Mouse (Mus musculus) embryonic facial prominence, embryonic 14.5 days (tissue): ENCODE data around the gene Bspry. TPM values are rescaled to one million over a fixed set of nuclear protein-coding genes. Genes with fewer than 3 reads are reported as not detected.

Source experiments
- ATAC-seq: fragments of 200-750 bp; cut with Nextera tagmentation; 2 replicates; pipeline ENCODE4 v1.8.0; 2017; ENCODE audit warnings: low read depth, moderate number of reproducible peaks, moderate TSS enrichment
- DNase-seq: peaks from one replicate; pipeline ENCODE4 v3.0.0-alpha.2; 2015; ENCODE audit warnings: low spot score
- H3K27ac ChIP-seq: fragments of 300-500 bp; sonication (generic); replicated peaks from 2 replicates; pipeline ENCODE4 v1.5.1; 2014; ENCODE audit warnings: low read depth, mild to moderate bottlenecking, low read length, moderate library complexity
- H3K27me3 ChIP-seq: fragments of 300-500 bp; sonication (generic); replicated peaks from 2 replicates; pipeline ENCODE4 v1.6.1; 2014; ENCODE audit warnings: low read length; ENCODE audit not compliant: control insufficient read depth, insufficient read depth
- H3K36me3 ChIP-seq: fragments of 300-500 bp; sonication (generic); 2 replicates; pipeline ENCODE4 v1.6.1; 2014; ENCODE audit warnings: low read length, mixed read lengths; ENCODE audit not compliant: control insufficient read depth, insufficient read depth
- H3K4me1 ChIP-seq: fragments of 300-500 bp; sonication (generic); 2 replicates; pipeline ENCODE4 v1.6.1; 2014; ENCODE audit warnings: antibody characterized with exemption, low read length; ENCODE audit not compliant: control insufficient read depth, insufficient read depth
- H3K4me2 ChIP-seq: fragments of 300-500 bp; sonication (generic); 2 replicates; pipeline ENCODE4 v1.6.1; 2014; ENCODE audit warnings: low read depth, mild to moderate bottlenecking, low read length, moderate library complexity, mixed read lengths
- H3K4me3 ChIP-seq: fragments of 300-500 bp; sonication (generic); 2 replicates; pipeline ENCODE4 v1.5.1; 2014; ENCODE audit warnings: low read depth, mild to moderate bottlenecking, low read length
- H3K9ac ChIP-seq: fragments of 300-500 bp; sonication (generic); 2 replicates; pipeline ENCODE4 v1.6.1; 2014; ENCODE audit warnings: low read depth, mild to moderate bottlenecking, low read length, moderate library complexity, mixed read lengths
- H3K9me3 ChIP-seq: fragments of 300-500 bp; sonication (generic); 2 replicates; pipeline ENCODE4 v1.6.1; 2016; ENCODE audit warnings: low read length; ENCODE audit not compliant: control insufficient read depth
- WGBS: fragments of 180-500 bp; shearing (Covaris S2); extraction: QIAGEN DNeasy Blood & Tissue Kit; methylation state at CpG from one replicate; pipeline ENCODE4 v1.1.7; 2014; 5-methylcytosine and 5-hydroxymethylcytosine counted together
- polyA plus RNA-seq: library from polyadenylated mRNA; unstranded; fragments of >200 nt; fragmentation: Nextera tagmentation; extraction: Ambion mirVana; gene quantifications from 2 replicates; pipeline ENCODE4 v1.2.1, GENCODE M21; 2014

Bspry gene
- polyA plus RNA-seq, 1 experiment from 2014 or later = 8.7 TPM

GRCm38 (mm10) chr4:62516079-62516478 is 36.2 kb downstream of the Bspry start:
- Histone ChIP-seq H3K36me3 (peaks cover 28% of the 10 kb centered on the region), H3K4me2 (no peak overlapping the region), H3K27me3 (no peaks in the 10 kb centered on the region), H3K9me3 (no peaks in the 10 kb centered on the region), H3K4me3 (no peak overlapping the region), H3K9ac (no peak overlapping the region), H3K27ac (no peak overlapping the region), H3K4me1 (peaks cover 29% of the 10 kb centered on the region)
- DNase-seq = no peak
- no peak for ATAC-seq
- WGBS = 39% methylated on average over 2 of the region's 2 CpGs

- WGBS = 84% methylated on average over 1 of the region's 1 CpGs
- no peaks in the 10 kb centered on the region for H3K9me3 ChIP-seq
- ATAC-seq (no peak), DNase-seq (no peak)
- H3K4me1 ChIP-seq = peaks cover 29% of the 10 kb centered on the region
- no peak overlapping the region; the same call in 1 of the 2 replicates for H3K27ac ChIP-seq
- H3K36me3 ChIP-seq = peaks cover 23% of the 10 kb centered on the region
- no peak overlapping the region for H3K9ac ChIP-seq
- no peak overlapping the region for H3K4me2 ChIP-seq
- no peak overlapping the region for H3K4me3 ChIP-seq
- no peaks in the 10 kb centered on the region for H3K27me3 ChIP-seq
Observed at GRCm38 (mm10) chr4:62516579-62516978, 36.7 kb downstream of the Bspry start.

- no peak for DNase-seq
- Histone ChIP-seq H3K4me2 (no peak overlapping the region), H3K27ac (no peak overlapping the region), H3K27me3 (no peaks in the 10 kb centered on the region), H3K9ac (no peak overlapping the region), H3K9me3 (no peaks in the 10 kb centered on the region), H3K4me3 (no peak overlapping the region), H3K36me3 (peaks cover 19% of the 10 kb centered on the region), H3K4me1 (peaks cover 29% of the 10 kb centered on the region)
- ATAC-seq = no peak
- 78% methylated on average over 8 of the region's 8 CpGs for WGBS
Observed at GRCm38 (mm10) chr4:62517046-62517445, 37.2 kb downstream of the Bspry start.

DNA sequence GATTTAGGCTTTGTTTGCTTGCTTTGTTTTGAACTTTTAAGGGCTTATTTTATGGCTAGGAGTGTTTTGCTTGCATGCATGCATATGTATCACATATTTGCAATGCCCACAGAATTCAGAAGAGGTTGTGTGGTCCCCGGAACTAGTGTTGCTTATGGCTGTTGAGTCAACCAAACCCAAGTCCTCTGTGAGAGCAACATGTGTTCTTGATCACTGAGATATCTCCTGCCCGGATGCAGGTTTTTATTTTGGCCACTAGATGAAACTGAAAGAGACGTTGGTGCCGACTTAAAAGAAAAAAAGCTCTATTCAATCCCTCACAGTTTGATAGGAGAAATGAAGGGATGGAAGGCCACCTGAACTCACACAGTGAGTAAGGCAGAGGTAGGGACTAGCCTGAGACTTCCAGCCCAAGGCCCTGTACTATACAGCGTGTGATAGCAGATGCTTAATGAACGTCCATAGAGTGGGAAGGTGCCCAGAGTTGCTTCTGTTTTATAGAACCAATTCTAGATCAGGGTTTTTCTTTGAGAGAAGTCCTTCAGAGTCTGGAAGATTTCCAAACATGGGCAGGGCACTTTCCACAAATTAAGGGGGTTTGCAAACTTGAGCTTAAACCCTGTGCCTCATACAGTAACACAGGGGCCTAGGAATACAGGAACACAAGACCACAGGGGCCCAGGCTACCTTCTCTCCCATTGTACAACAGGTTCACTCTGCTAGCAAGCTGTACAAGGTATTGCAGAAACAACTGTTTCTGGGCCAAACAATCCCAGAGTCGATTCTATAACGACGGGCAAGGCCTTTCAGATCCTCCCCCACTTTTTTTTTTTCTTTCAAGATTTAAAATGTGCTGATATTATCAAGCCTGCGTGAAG is 37.9 kb downstream of the Bspry start:
- Histone ChIP-seq H3K27ac (peak overlapping the region; percentile 2; the same call in 1 of the 2 replicates), H3K9me3 (no peaks in the 10 kb centered on the region), H3K9ac (peak overlapping the region; percentile 77; the same call in 1 of the 2 replicates), H3K4me1 (peaks cover 29% of the 10 kb centered on the region), H3K36me3 (peaks cover 14% of the 10 kb centered on the region), H3K4me2 (peak overlapping the region; percentile 73), H3K27me3 (no peaks in the 10 kb centered on the region), H3K4me3 (0 out of 2 replicates have a peak overlapping the region, but pooled peaks have one; percentile 67)
- WGBS = 59% methylated on average over 10 of the region's 10 CpGs
- ATAC-seq (no peak), DNase-seq (no peak)

DNA sequence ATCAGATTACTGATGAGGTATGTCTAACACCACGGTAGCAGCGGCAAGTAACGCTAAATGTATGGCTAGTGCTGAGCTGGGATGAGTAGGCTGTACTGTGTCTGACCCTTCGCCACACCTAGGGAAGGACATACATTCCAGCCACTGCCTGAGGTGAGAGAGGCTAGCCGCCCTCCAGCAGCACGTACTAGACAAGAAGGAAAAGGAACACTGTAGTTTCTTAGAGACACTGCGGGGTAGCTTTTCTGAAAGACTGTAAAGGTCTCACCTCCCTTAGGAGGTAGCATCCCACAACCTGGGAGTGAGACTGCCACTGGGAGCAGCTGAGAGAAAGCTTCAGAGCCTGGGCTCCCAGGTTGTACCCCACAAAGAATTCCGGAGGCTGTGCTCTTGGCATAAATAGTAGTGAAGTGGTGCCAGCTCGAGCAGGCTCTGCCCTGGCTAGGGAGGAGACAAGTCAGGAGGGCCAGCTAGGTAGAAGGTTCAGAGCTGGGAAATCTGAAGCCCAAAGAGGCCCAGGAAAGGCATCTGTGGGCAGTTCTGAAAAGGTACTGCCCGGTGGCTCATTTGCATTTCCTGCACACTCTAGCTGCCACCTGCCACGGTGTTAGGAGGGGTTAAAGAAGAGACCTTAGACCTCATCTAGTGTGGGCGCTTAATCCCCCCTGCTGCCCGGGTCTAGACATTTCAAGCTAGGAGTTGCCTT is 38.7 kb downstream of the Bspry start:
- Histone ChIP-seq H3K27me3 (no peaks in the 10 kb centered on the region), H3K9me3 (no peaks in the 10 kb centered on the region), H3K4me1 (peaks cover 29% of the 10 kb centered on the region), H3K4me3 (peak overlapping the region; percentile 67), H3K4me2 (peak overlapping the region; percentile 73), H3K27ac (peak overlapping the region; percentile 86), H3K9ac (peak overlapping the region; percentile 77), H3K36me3 (peaks cover 14% of the 10 kb centered on the region)
- 39% methylated on average over 13 of the region's 13 CpGs for WGBS
- no peak for DNase-seq
- peak; percentile 9; the same call in 1 of the 2 replicates for ATAC-seq

GRCm38 (mm10) chr4:62519122-62519848 is 39.4 kb downstream of the Bspry start:
- peak overlapping the region; percentile 86 for H3K27ac ChIP-seq
- no peaks in the 10 kb centered on the region for H3K27me3 ChIP-seq
- DNase-seq (no peak), ATAC-seq (peak; percentile 71)
- peaks cover 36% of the 10 kb centered on the region for H3K4me1 ChIP-seq
- peak overlapping the region; percentile 77 for H3K9ac ChIP-seq
- WGBS = 2% methylated on average over 24 of the region's 26 CpGs
- no peaks in the 10 kb centered on the region for H3K9me3 ChIP-seq
- H3K4me2 ChIP-seq = peak overlapping the region; percentile 73
- H3K4me3 ChIP-seq = peak overlapping the region; percentile 67
- peaks cover 15% of the 10 kb centered on the region for H3K36me3 ChIP-seq

DNA sequence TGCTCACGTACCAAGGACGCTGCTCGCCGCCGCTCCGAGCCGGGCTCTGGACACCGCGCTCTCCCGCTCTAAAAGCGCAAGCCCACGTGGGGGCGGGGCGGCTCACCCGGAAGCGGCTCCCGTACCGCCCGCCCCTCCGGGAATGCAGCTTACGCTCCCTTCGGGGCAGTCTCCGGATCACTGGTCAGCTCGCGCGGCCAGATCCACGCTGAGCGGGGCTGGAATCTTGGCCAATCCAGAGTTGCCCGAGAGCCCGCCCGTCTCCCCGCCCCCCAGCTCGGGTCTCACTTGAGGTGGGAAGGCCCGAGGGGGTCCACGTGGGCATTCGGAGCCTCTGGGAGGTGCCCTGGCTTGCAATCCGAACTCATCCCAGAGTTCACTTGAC is 40.0 kb downstream of the Bspry start, which contains the start of gene Alad:
Gene Alad (minus strand): TSS at position 70 of the 385 bp plus-strand sequence.
- ATAC-seq (peak; percentile 88), DNase-seq (peak; percentile 92)
- Histone ChIP-seq H3K9ac (peak within 1 kb of the TSS; percentile 77), H3K27ac (peak within 1 kb of the TSS; percentile 86), H3K36me3 (peaks cover 15% of the 10 kb centered on the region), H3K9me3 (no peaks in the 10 kb centered on the region), H3K4me3 (peak within 1 kb of the TSS; percentile 67), H3K4me2 (peak within 1 kb of the TSS; percentile 73), H3K4me1 (peaks cover 37% of the 10 kb centered on the region), H3K27me3 (no peaks in the 10 kb centered on the region)
- 0% methylated on average over 31 of the region's 37 CpGs for WGBS

DNA sequence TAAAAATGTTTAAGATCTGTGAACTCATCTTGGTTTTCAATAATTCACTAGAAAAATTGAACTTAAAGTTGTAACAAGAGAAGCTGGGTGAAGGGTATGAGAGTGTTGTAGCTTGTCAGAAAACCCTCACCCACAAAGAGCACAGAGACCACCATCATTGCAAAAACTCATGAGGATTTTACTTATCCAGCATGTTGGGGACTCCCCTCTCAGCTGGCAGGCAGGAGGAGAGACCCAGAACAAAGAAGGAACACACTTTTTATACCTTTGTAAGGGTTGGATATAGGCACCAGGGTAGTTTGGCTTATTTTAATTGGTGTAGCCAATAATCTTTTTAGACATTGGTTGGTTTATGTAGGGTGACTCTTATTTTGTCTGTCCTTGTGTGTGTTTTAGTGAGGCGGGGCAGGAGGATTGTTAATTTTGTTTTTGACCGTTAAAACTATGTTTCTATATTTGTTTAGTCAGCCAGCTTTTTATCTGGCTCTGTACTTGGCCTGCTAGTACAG is 41.1 kb downstream of the Bspry start:
- Histone ChIP-seq H3K36me3 (peaks cover 15% of the 10 kb centered on the region), H3K4me2 (no peak overlapping the region), H3K27ac (no peak overlapping the region), H3K4me3 (no peak overlapping the region), H3K27me3 (no peaks in the 10 kb centered on the region), H3K9ac (no peak overlapping the region), H3K4me1 (peaks cover 37% of the 10 kb centered on the region), H3K9me3 (no peaks in the 10 kb centered on the region)
- no peak for ATAC-seq
- WGBS = 91% methylated on average over 2 of the region's 2 CpGs
- no peak for DNase-seq
